Mouse (Mus musculus) lung, postnatal 0 days (tissue): ENCODE results near the gene Gm42878. TPM values are rescaled to one million over a fixed set of nuclear protein-coding genes. Genes with fewer than 3 reads are reported as not detected.

Experiments used
- ATAC-seq: fragments of 200-750 bp; cut with Nextera tagmentation; 2 replicates; pipeline ENCODE4 v1.8.0; 2017; ENCODE audit warnings: moderate library complexity
- DNase-seq: peaks from one replicate; pipeline ENCODE4 v3.0.0-alpha.2; 2016; ENCODE audit warnings: low spot score
- H3K27ac ChIP-seq: fragments of 300-500 bp; sonication (generic); 2 replicates; pipeline ENCODE4 v1.5.1; 2014; ENCODE audit warnings: antibody characterized with exemption, mild to moderate bottlenecking, low read length, mixed read lengths
- H3K27me3 ChIP-seq: fragments of 300-500 bp; sonication (generic); replicated peaks from 2 replicates; pipeline ENCODE4 v1.6.1; 2014; ENCODE audit warnings: low read length, mixed read lengths; ENCODE audit not compliant: insufficient read depth
- H3K36me3 ChIP-seq: fragments of 300-500 bp; sonication (generic); 2 replicates; pipeline ENCODE4 v1.6.1; 2014; ENCODE audit warnings: low read length, mixed read lengths; ENCODE audit not compliant: insufficient read depth
- H3K4me1 ChIP-seq: fragments of 300-500 bp; sonication (generic); 2 replicates; pipeline ENCODE4 v1.6.1; 2014; ENCODE audit warnings: antibody characterized with exemption, low read depth, low read length, mixed read lengths; ENCODE audit not compliant: insufficient read depth
- H3K4me2 ChIP-seq: fragments of 300-500 bp; sonication (generic); replicated peaks from 2 replicates; pipeline ENCODE4 v1.6.1; 2014; ENCODE audit warnings: low read depth, mild to moderate bottlenecking, low read length, moderate library complexity, mixed read lengths
- H3K4me3 ChIP-seq: fragments of 300-500 bp; sonication (generic); 2 replicates; pipeline ENCODE4 v1.5.1; 2014; ENCODE audit warnings: low read depth, low read length
- H3K9ac ChIP-seq: fragments of 300-500 bp; sonication (generic); replicated peaks from 2 replicates; pipeline ENCODE4 v1.6.1; 2014; ENCODE audit warnings: low read depth, mild to moderate bottlenecking
- H3K9me3 ChIP-seq: fragments of 300-500 bp; sonication (generic); 2 replicates; pipeline ENCODE4 v1.6.1; 2016; ENCODE audit warnings: low read length, mixed read lengths
- CTCF ChIP-seq: IDR thresholded peaks from 2 replicates; pipeline ENCODE4 v1.5.1; 2016; ENCODE audit warnings: antibody characterized with exemption, mild to moderate bottlenecking
- EP300 ChIP-seq: IDR thresholded peaks from 2 replicates; pipeline ENCODE4 v1.6.1; 2016; ENCODE audit warnings: antibody characterized with exemption, mild to moderate bottlenecking, control low read depth
- WGBS: fragments of 180-500 bp; shearing (Covaris S2); extraction: QIAGEN DNeasy Blood & Tissue Kit; methylation state at CpG from one replicate; pipeline ENCODE4 v1.1.7; 2014; 5-methylcytosine and 5-hydroxymethylcytosine counted together
- polyA plus RNA-seq: library from polyadenylated mRNA; unstranded; fragments of >200 nt; fragmentation: Nextera tagmentation; extraction: Ambion mirVana; gene quantifications from 2 replicates; pipeline ENCODE4 v1.2.1, GENCODE M21; 2015

The Gm42878 gene
- not detected in 2 replicates for polyA plus RNA-seq

- DNase-seq (peak; percentile 49), ATAC-seq (peak; percentile 72)
- TF ChIP-seq CTCF: no peak
- no peak for TF ChIP-seq EP300
- Histone ChIP-seq H3K27me3 (no peaks in the 10 kb centered on the region), H3K4me3 (peak within 1 kb of the TSS; percentile 95), H3K27ac (peak within 1 kb of the TSS; percentile 96), H3K4me1 (peaks cover 8% of the 10 kb centered on the region; the same call in 1 of the 2 replicates), H3K9me3 (no peaks in the 10 kb centered on the region), H3K4me2 (peak within 1 kb of the TSS; percentile 91), H3K9ac (peak within 1 kb of the TSS; percentile 92), H3K36me3 (no peaks in the 10 kb centered on the region)
- WGBS: under 1% methylated on average over 61 of the region's 97 CpGs
These were observed at the start of gene Gm42878, which contains the start of gene Adam1a for GRCm38 (mm10) chr5:121544910-121545792. Gene Gm42878, minus strand, starts transcription at chr5:121545482. Gene Adam1a, minus strand, starts transcription at chr5:121545482.

DNA sequence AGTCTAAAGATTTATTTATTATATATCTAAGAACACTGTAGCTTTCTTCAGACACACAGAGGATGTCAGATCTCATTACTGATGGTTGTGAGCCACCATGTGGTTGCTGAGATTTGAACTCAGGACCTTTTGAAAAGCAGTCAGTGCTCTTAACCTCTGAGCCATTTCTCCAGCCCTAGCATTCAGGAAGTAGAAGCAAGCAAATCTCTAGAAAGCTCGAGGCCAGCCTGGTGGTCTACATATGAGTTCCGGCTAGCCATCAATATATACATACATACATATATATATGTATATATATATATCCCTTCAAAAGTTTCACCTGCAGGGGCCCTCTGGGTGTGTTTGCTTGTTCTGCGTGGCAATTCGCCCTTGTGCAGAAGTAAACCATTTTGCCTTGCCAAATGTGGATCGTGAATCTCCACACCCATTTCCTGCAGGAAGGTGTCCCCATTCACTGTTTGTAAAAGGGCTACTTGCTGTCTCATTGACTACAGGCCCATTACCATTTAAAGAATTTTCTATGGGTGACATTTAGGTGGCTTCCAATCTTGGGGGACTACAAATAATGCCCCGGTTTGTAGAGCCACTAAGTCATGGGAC is 49.5 kb upstream of the Gm42878 start:
- H3K9ac ChIP-seq: no peak overlapping the region
- H3K9me3 ChIP-seq: no peaks in the 10 kb centered on the region
- no peak overlapping the region for H3K4me3 ChIP-seq
- H3K4me1 ChIP-seq: peaks cover 9% of the 10 kb centered on the region; the same call in 1 of the 2 replicates
- H3K27ac ChIP-seq: no peak overlapping the region
- WGBS: 70% methylated on average over 6 of the region's 6 CpGs
- DNase-seq (peak; percentile 12), ATAC-seq (no peak)
- no peak overlapping the region for H3K4me2 ChIP-seq
- H3K36me3 ChIP-seq: no peaks in the 10 kb centered on the region
- TF ChIP-seq CTCF (no peak), EP300 (no peak)
- no peaks in the 10 kb centered on the region for H3K27me3 ChIP-seq

- Histone ChIP-seq H3K4me3 (peak within 1 kb of the TSS; percentile 74), H3K9ac (peak within 1 kb of the TSS; percentile 82), H3K27ac (peak within 1 kb of the TSS; percentile 90), H3K27me3 (no peaks in the 10 kb centered on the region), H3K36me3 (no peaks in the 10 kb centered on the region), H3K9me3 (no peaks in the 10 kb centered on the region), H3K4me2 (peak within 1 kb of the TSS; percentile 85), H3K4me1 (peaks cover 9% of the 10 kb centered on the region; the same call in 1 of the 2 replicates)
- DNase-seq: peak; percentile 95
- TF ChIP-seq CTCF (peak; percentile 52), EP300 (peak; percentile 58)
- ATAC-seq: peak; percentile 91
- 3% methylated on average over 46 of the region's 47 CpGs for WGBS
These were observed 48.4 kb upstream of the Gm42878 start, which contains the start of gene Aldh2 for GRCm38 (mm10) chr5:121593451-121594401. Gene Aldh2, minus strand, starts transcription at chr5:121593824.

GRCm38 (mm10) chr5:121592816-121593407 is 47.6 kb upstream of the Gm42878 start:
- peak overlapping the region; percentile 85 for H3K4me2 ChIP-seq
- ATAC-seq: peak; percentile 27
- no peaks in the 10 kb centered on the region for H3K9me3 ChIP-seq
- peak overlapping the region; percentile 74 for H3K4me3 ChIP-seq
- H3K36me3 ChIP-seq: no peaks in the 10 kb centered on the region
- TF ChIP-seq CTCF (no peak), EP300 (0 out of 2 replicates have a peak, but pooled peaks have one; percentile 15)
- peak overlapping the region; percentile 82 for H3K9ac ChIP-seq
- H3K27ac ChIP-seq: peak overlapping the region; percentile 90
- 3% methylated on average over 30 of the region's 33 CpGs for WGBS
- no peaks in the 10 kb centered on the region for H3K27me3 ChIP-seq
- DNase-seq: peak; percentile 42
- peaks cover 12% of the 10 kb centered on the region; the same call in 1 of the 2 replicates for H3K4me1 ChIP-seq

- no peak for ATAC-seq
- Histone ChIP-seq H3K27ac (peak overlapping the region; percentile 90), H3K36me3 (no peaks in the 10 kb centered on the region), H3K27me3 (no peaks in the 10 kb centered on the region), H3K9ac (peak overlapping the region; percentile 3; the same call in 1 of the 2 replicates), H3K9me3 (no peaks in the 10 kb centered on the region), H3K4me1 (peaks cover 19% of the 10 kb centered on the region; the same call in 1 of the 2 replicates), H3K4me3 (peak overlapping the region; percentile 74), H3K4me2 (peak overlapping the region; percentile 85)
- 41% methylated on average over 11 of the region's 11 CpGs for WGBS
- TF ChIP-seq EP300: no peak
- no peak for TF ChIP-seq CTCF
- no peak for DNase-seq
These were observed 47.0 kb upstream of the Gm42878 start for GRCm38 (mm10) chr5:121592064-121592815.
